Mouse (Mus musculus) yolk sac, embryonic 10.5 days (tissue): ENCODE data around the gene Pnldc1.
"Not testable (repeated sequence)": the region's sequence is repeated elsewhere in the genome, so short reads cannot be mapped to it uniquely, and the experiment has no call there.

Experiments
- DNase-seq: peaks from one replicate; pipeline ENCODE4 v3.0.0-alpha.2; 2017; ENCODE audit warnings: low spot score

Gene Pnldc1

GRCm38 (mm10) chr17:12909361-12910280, at the start of gene Pnldc1:
Pnldc1 (minus strand) TSS chr17:12910230.
- no peak for DNase-seq

- DNase-seq: not testable (repeated sequence)
Measured at GRCm38 (mm10) chr17:12959377-12959776, 49.3 kb upstream of the Pnldc1 start.

- DNase-seq: no peak
Measured at GRCm38 (mm10) chr17:12956664-12957063, 46.6 kb upstream of the Pnldc1 start.

GRCm38 (mm10) chr17:12949669-12950068, 39.6 kb upstream of the Pnldc1 start:
- no peak for DNase-seq

- DNase-seq: no peak
Measured at GRCm38 (mm10) chr17:12942459-12943162, 32.6 kb upstream of the Pnldc1 start.

DNA sequence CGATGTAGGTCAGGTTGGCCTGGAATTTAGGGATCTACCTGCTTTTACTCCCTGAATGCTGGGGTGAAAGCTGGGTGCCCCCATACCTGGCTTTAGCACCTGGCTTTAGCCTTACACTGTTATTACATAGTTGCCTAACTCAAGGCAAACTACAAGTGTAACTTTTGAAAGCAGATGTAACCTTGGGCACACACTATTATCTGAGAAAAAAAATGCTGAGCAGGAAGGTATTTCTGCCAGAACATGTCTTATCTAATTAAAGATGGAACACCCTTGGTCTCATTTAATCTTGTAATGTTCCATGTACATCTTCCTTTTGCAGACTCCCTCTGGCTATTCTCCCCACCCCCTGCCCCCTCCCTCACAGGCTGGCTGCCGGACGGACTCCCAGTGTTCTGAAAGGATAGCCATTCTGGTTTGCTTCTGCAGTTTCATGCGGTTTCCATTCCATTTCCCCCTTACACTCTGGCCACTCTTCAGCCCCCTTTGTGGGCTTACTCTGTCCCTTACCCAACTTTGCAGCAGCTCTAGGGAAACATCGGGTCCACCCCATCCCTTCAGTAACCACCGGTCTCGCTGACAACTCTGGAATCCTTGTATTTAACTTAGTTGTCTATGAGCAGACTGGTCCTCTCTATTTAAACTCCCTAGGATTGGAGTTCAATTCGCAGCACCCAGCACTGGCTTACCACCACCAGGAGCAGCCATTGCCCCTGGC, 31.7 kb upstream of the Pnldc1 start:
- DNase-seq: no peak

- peak; percentile 73 for DNase-seq
Measured at GRCm38 (mm10) chr17:12940151-12940805, 30.2 kb upstream of the Pnldc1 start, which contains the start of gene Acat3. Acat3 (minus strand) TSS chr17:12940600.

- not testable (repeated sequence) for DNase-seq
Measured at GRCm38 (mm10) chr17:12939377-12940148, 29.5 kb upstream of the Pnldc1 start.

GRCm38 (mm10) chr17:12938077-12938476, 28.0 kb upstream of the Pnldc1 start:
- DNase-seq: no peak

DNA sequence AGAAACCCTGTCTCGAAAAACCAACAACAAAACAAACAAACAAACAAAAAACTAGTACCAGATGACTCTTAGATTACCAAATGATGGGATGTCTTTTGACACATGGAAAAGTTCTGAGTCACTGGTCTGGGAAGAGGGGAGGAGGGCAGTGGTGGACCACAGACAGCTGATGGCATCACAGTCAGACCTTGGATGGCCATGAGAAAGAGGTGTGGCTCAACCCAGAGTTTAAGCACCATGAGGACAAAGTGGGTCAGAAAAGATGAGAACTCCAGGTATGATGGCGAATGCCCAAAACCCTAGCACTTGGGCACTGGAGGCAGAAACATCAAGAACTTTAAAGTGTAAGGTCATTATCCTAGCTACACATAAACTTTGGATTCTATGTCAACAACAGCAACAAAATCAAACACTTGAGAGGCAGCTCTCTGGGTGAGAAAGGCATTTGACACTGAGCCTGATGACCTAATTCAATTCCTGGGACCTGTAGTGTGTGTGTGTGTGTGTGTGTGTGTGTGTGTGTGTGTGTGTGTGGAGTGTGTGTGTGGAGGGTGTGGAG, 27.5 kb upstream of the Pnldc1 start:
- DNase-seq: no peak

DNA sequence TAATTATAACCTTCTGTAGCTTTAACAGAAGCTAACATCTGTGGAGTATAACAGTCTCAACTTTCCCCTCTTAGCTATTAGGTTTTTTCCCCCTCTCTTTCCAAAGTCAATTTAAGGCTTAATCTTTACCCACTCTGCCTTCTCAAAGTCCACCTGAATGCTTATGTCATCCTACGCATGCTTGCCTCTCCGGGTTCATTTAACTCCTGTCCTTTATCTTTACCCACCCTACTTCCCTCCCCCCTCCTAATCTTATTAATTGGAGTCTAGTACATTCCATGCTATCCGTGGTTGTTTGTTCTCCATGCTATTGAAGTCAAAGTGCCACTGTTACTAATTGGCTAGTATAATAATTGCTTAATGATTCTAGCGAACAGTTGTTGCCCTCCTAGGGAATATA, 25.7 kb upstream of the Pnldc1 start:
- DNase-seq: peak; percentile 34

- not testable (repeated sequence) for DNase-seq
Measured at GRCm38 (mm10) chr17:12931576-12931975, 21.5 kb upstream of the Pnldc1 start.

DNA sequence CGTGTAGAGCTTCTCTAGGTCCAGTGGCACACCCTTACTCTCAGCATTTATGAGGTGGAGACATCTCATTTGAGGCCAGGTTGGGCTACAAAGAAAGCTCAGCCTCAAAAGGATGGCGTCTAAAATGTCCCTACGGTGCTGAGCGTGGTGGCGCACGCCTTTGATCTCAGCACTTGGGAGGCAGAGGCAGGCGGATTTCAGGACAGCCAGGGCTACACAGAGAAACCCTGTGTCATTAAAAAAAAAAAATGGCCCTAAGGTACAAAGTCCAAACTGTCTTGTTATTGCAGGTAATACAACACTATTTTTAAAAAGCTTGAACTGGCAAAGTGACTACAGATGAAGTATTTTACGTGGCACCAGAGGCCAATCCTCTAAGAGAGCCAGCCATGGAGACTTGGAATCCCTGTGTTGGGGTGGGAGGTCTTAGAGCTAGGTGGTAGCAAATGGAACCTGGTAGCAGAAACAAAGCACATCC, 15.7 kb upstream of the Pnldc1 start:
- DNase-seq: no peak

DNA sequence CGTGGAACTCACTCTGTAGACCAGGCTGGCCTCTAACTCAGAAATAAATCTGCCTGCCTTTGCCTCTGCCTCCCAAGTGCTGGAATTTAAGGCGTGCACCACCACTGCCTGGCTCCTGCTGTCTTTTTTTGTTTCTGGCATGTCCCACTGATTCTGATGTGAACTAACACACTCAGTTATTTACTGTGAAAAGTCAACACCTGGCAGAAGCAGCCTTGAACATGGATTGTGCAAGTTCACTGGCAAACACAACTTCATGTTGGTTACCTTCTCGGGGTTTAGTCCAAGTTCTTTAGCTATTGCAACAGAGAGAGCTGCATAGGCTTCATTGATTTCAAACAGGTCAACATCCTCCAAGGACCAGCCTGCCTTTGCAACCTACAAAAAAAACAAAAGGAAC, 15.0 kb upstream of the Pnldc1 start:
- DNase-seq: peak; percentile 25

- DNase-seq: no peak
Measured at GRCm38 (mm10) chr17:12921073-12921472, 11.0 kb upstream of the Pnldc1 start.

- no peak for DNase-seq
Measured at GRCm38 (mm10) chr17:12916588-12917380, 6.8 kb upstream of the Pnldc1 start.

- peak; percentile 100 for DNase-seq
Measured at GRCm38 (mm10) chr17:12915881-12916583, 6.0 kb upstream of the Pnldc1 start, which contains the start of gene Mrpl18. Mrpl18 (minus strand) TSS chr17:12916345.

- DNase-seq: no peak
Measured at GRCm38 (mm10) chr17:12915488-12915880, 5.5 kb upstream of the Pnldc1 start, which contains the start of gene Tcp1. Tcp1 (plus strand) TSS chr17:12915701.

GRCm38 (mm10) chr17:12910391-12910790, 361 bp upstream of the Pnldc1 start:
- no peak for DNase-seq
